Mouse (Mus musculus) heart, embryonic 16.5 days (tissue): Measurements from ENCODE around the gene Sesn3. TPM values are rescaled to one million over a fixed set of nuclear protein-coding genes. Genes with fewer than 3 reads are reported as not detected.

ENCODE experiments used
- ATAC-seq: fragments of 200-750 bp; cut with Nextera tagmentation; replicated peaks from 2 replicates; pipeline ENCODE4 v1.8.0; 2017; ENCODE audit warnings: moderate number of reproducible peaks; ENCODE audit not compliant: insufficient read depth, low FRiP score; ENCODE audit errors: extremely low read depth
- H3K27ac ChIP-seq: fragments of 300-500 bp; sonication (generic); 2 replicates; pipeline ENCODE4 v1.5.1; 2014; ENCODE audit warnings: mild to moderate bottlenecking, low read length, control low read depth, moderate library complexity
- H3K27me3 ChIP-seq: fragments of 300-500 bp; sonication (generic); 2 replicates; pipeline ENCODE4 v1.6.1; 2014; ENCODE audit warnings: low read length, mixed read lengths; ENCODE audit not compliant: control insufficient read depth, insufficient read depth
- H3K36me3 ChIP-seq: fragments of 300-500 bp; sonication (generic); 2 replicates; pipeline ENCODE4 v1.6.1; 2014; ENCODE audit not compliant: control insufficient read depth, insufficient read depth
- H3K4me1 ChIP-seq: fragments of 300-500 bp; sonication (generic); 2 replicates; pipeline ENCODE4 v1.6.1; 2014; ENCODE audit warnings: low read length, mixed read lengths; ENCODE audit not compliant: control insufficient read depth, insufficient read depth
- H3K4me2 ChIP-seq: fragments of 300-500 bp; sonication (generic); 2 replicates; pipeline ENCODE4 v1.6.1; 2014; ENCODE audit warnings: low read depth, mild to moderate bottlenecking, control low read depth, low read length
- H3K4me3 ChIP-seq: fragments of 300-500 bp; sonication (generic); 2 replicates; pipeline ENCODE4 v1.5.1; 2014; ENCODE audit warnings: mild to moderate bottlenecking, control low read depth, low read length
- H3K9ac ChIP-seq: fragments of 300-500 bp; sonication (generic); 2 replicates; pipeline ENCODE4 v1.6.1; 2014; ENCODE audit warnings: low read length, control low read depth
- H3K9me3 ChIP-seq: fragments of 300-500 bp; sonication (generic); replicated peaks from 2 replicates; pipeline ENCODE4 v1.6.1; 2016; ENCODE audit warnings: low read length; ENCODE audit not compliant: control insufficient read depth
- WGBS: fragments of 180-500 bp; shearing (Covaris S2); extraction: QIAGEN DNeasy Blood & Tissue Kit; methylation state at CpG from one replicate; pipeline ENCODE4 v1.1.7; 2014; 5-methylcytosine and 5-hydroxymethylcytosine counted together
- polyA plus RNA-seq: library from polyadenylated mRNA; unstranded; fragments of >200 nt; fragmentation: Nextera tagmentation; extraction: Ambion mirVana; gene quantifications from 2 replicates; pipeline ENCODE4 v1.2.1, GENCODE M21; 2015

Sesn3 gene
- polyA plus RNA-seq, 1 experiment from 2014 or later, result 9.2 TPM

- no peak for ATAC-seq
- no peaks in the 10 kb centered on the region for H3K27me3 ChIP-seq
- 83% methylated on average over 4 of the region's 4 CpGs for WGBS
- no peak overlapping the region for H3K4me2 ChIP-seq
- no peaks in the 10 kb centered on the region for H3K9me3 ChIP-seq
- H3K4me1 ChIP-seq, result no peaks in the 10 kb centered on the region
- H3K36me3 ChIP-seq, result no peaks in the 10 kb centered on the region
- no peak overlapping the region for H3K9ac ChIP-seq
- H3K27ac ChIP-seq, result no peak overlapping the region
- H3K4me3 ChIP-seq, result no peak overlapping the region
These were observed 101.3 kb downstream of the Sesn3 start for GRCm38 (mm10) chr9:14376149-14376548.

DNA sequence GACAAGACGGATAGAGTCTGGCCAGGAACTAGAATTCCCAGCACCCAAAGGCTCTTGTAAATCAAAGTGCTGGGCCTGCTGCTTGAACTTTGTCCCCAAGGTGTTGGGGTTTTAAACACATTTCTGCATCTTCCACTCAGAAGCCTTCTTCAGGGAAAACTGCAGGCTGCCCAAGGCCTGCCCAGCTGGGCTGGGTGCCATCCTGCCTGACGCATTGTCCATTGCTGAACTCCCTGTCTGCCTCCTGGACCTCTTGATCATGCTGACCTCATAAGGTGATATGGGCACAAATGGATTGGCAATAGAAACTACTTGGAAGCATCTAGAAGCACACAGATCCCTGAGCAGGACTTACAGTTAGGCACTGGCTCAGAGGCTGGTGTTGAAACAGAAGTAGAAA is 103.3 kb downstream of the Sesn3 start:
- 88% methylated on average over 2 of the region's 2 CpGs for WGBS

DNA sequence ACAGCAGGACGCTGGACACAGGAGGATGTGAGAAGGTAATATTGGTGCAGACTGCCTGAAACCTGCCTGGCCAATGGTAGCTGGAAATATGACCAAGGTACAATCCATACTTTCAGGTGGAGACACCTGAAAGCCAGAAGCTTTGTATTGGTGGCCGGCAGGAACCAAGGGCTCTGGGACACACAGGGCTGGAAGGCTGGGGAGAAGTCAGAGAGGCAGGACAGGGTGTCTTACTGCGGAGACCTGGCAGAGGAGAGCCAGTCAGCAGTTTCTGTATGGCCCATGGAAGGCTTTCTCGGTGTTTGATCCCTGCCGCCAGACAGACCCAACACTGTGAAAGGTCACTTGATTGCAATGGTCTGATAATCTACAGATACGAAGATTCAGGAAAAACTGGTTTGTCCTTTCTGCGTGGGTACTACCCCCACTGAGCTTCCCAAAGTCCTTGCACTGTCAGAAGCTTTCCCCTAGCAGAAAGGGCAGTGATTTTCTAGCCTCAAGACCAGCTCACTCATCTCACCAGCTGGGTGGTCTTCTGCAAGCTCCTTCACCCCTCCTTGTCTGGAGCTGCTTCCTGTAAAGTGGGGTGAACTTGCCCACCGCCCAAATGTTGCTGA is 105.0 kb downstream of the Sesn3 start:
- Histone ChIP-seq H3K36me3 (no peaks in the 10 kb centered on the region), H3K27ac (no peak overlapping the region), H3K27me3 (no peaks in the 10 kb centered on the region), H3K4me2 (peak overlapping the region; percentile 72), H3K4me3 (peak overlapping the region; percentile 73), H3K9me3 (no peaks in the 10 kb centered on the region), H3K4me1 (peaks cover 9% of the 10 kb centered on the region), H3K9ac (peak overlapping the region; percentile 82)
- 37% methylated on average over 8 of the region's 8 CpGs for WGBS
- no peak for ATAC-seq

More for the DNA sequence above, 103.3 kb downstream of the Sesn3 start:
- peaks cover 9% of the 10 kb centered on the region for H3K4me1 ChIP-seq
- H3K36me3 ChIP-seq, result no peaks in the 10 kb centered on the region
- H3K9me3 ChIP-seq, result no peaks in the 10 kb centered on the region
- no peak overlapping the region for H3K4me2 ChIP-seq
- no peak overlapping the region for H3K9ac ChIP-seq
- H3K27ac ChIP-seq, result no peak overlapping the region
- no peak overlapping the region for H3K4me3 ChIP-seq
- ATAC-seq, result no peak
- no peaks in the 10 kb centered on the region for H3K27me3 ChIP-seq

DNA sequence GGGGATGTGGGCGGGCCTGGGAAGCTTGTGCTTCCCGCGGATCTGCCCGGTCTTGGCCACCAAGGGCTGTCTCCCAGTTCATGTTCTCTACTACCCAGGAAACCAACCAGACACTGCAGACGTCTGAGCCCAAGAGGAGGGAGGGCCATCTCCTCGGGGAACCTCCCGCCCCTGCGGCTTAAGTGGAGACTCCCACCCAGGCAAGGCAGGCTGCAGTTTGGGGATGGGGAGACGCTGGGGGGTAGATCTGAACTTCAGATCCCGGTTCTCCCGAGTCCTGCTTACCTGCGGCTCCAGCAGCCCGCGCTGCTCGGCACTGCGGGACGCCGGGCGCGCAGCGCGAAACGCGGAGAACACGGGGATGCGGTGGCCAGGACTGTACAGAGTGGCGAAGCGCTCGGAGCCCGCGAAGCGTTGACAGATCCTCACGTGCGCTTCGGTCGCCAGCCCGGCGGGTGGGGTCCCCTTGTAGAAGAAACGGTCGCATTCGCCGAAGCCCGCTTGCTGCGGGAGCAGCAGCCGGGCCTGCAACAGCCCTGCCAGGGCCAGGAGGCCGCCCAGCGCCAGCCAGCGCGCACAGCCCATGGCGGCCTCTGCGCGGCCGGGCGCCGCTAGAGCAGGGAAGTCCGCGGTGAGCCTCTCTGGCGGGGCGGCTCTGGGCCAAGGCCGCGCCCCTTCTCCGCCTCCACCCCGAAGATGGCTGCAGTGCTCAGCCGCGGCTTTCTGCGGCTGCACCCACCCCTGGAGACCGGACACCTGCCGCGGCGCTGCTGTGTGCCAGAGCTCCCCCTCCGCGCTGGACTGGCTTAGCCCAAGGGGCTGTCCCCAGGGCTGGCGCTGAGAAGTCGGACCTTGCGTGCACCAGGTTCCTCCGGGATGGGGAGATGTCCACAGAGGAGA is 105.8 kb downstream of the Sesn3 start:
- H3K9ac ChIP-seq, result peak overlapping the region; percentile 82
- peak overlapping the region; percentile 73 for H3K4me3 ChIP-seq
- H3K9me3 ChIP-seq, result no peaks in the 10 kb centered on the region
- under 1% methylated on average over 76 of the region's 76 CpGs for whole genome bisulfite sequencing
- H3K4me1 ChIP-seq, result peaks cover 9% of the 10 kb centered on the region
- H3K27me3 ChIP-seq, result no peaks in the 10 kb centered on the region
- no peaks in the 10 kb centered on the region for H3K36me3 ChIP-seq
- peak overlapping the region; percentile 75 for H3K27ac ChIP-seq
- peak overlapping the region; percentile 72 for H3K4me2 ChIP-seq
- peak; percentile 95 for ATAC-seq

DNA sequence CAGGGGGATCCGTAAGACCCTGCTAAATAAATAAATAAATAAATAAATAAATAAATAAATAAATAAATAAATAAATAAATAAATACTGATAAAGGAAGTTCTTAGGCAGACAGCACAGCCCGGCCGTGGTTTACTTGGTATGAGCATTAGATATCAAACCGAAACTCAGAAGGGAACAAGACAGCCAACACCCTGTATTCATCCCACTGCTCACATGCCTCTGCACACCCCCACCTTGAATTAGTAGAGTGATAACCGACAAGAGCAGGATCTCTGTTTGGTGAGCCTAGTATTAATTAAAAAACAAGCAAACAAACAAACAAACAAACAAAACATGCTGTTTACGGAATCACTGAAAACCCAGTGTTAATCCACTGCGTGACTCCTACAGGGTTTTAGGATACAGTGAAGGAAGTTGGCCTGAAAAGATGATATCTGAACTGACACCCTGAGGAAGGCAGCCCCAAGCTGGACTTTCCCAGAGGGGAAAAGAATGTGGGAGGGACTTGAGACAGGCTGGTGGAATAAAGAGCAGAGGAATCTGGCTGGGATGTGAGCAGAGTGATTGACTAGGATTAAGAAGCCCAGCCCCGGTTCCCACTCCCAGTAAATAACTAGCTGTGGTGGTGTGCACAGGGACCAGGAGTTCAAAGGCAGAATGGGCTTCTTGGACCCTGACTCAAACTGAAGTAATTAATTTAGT is 106.6 kb downstream of the Sesn3 start, which contains the start of gene Endod1:
Gene Endod1, minus strand, starts transcription at position 155 of the 703 bp plus-strand sequence.
- Histone ChIP-seq H3K27me3 (no peaks in the 10 kb centered on the region), H3K27ac (peak within 1 kb of the TSS; percentile 75), H3K9me3 (no peaks in the 10 kb centered on the region), H3K9ac (peak within 1 kb of the TSS; percentile 82), H3K36me3 (no peaks in the 10 kb centered on the region), H3K4me3 (peak within 1 kb of the TSS; percentile 73), H3K4me1 (peaks cover 9% of the 10 kb centered on the region), H3K4me2 (peak within 1 kb of the TSS; percentile 72)
- 2% methylated on average over 8 of the region's 8 CpGs for WGBS
- peak; percentile 32 for ATAC-seq

- 70% methylated on average over 5 of the region's 5 CpGs for WGBS
- no peak for ATAC-seq
- no peaks in the 10 kb centered on the region for H3K36me3 ChIP-seq
- no peaks in the 10 kb centered on the region for H3K27me3 ChIP-seq
- H3K4me3 ChIP-seq, result no peak overlapping the region
- no peak overlapping the region for H3K27ac ChIP-seq
- no peak overlapping the region for H3K9ac ChIP-seq
- H3K9me3 ChIP-seq, result no peaks in the 10 kb centered on the region
- peak overlapping the region; percentile 72; the same call in 1 of the 2 replicates for H3K4me2 ChIP-seq
- H3K4me1 ChIP-seq, result peaks cover 9% of the 10 kb centered on the region
These were observed 107.5 kb downstream of the Sesn3 start for GRCm38 (mm10) chr9:14382256-14382791.

Other genes with a start within 250 kb of the Sesn3 start
- gene Endod1, start 106.4 kb downstream of the Sesn3 start, polyA plus RNA-seq, result 7.8 and 9.6 TPM in 2 replicates
- gene Kdm4d, start 225.4 kb downstream of the Sesn3 start, polyA plus RNA-seq, result 0.12 TPM in 1 of 2 replicates, not detected in the other
- 108 and 116 TPM in 2 replicates for gene Cwc15, start 225.6 kb downstream of the Sesn3 start, polyA plus RNA-seq